21 mouse cellular contexts compared by ENCODE assay signal in the genomic region with DNA sequence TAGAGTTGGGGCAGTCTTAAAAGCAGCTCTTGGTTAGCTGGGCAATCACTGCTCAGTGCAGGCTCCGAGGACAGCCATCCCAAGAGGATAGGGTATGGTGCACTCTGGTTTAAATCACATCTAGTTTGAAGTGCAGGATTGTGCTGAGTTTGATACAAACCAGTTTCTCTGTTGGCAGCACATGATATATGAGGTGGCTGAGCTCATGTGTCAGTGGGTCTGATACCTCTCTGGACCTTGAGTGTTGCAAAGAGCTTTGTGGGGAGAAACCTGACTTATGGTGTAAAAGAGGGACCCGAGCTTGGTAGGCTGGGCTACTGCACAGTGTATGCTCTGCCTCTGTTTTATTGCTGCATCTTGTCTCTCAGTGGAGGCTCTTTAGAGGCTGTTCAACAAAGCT. TPM values are rescaled to one million over a fixed set of nuclear protein-coding genes. Genes with fewer than 3 reads are reported as not detected.
"Had no signal": no experiment of that assay in that cellular context is flagged by ENCODE, and none has a peak within 500 bp of the region (broad histone marks: within the 10 kb centered on the region; RNA-seq: fewer than 3 reads in every experiment).

No protein-coding gene starts in this region.

- H3K4me3 ChIP-seq: kidney, embryonic 15.5 days; left cerebral cortex, adult 2 months; limb, embryonic 13.5 days; liver, embryonic 13.5 days; midbrain, embryonic 12.5 days; midbrain, embryonic 15.5 days; neural tube, embryonic 13.5 days had no signal

- H3K4me1 ChIP-seq: liver, embryonic 13.5 days had no signal

- H3K9me3 ChIP-seq: kidney, embryonic 15.5 days; limb, embryonic 13.5 days; liver, embryonic 13.5 days; midbrain, embryonic 12.5 days; midbrain, embryonic 15.5 days; neural tube, embryonic 13.5 days had no signal

- H3K4me2 ChIP-seq: kidney, embryonic 15.5 days; limb, embryonic 13.5 days; liver, embryonic 13.5 days; midbrain, embryonic 12.5 days; midbrain, embryonic 15.5 days; neural tube, embryonic 13.5 days had no signal

- H3K27ac ChIP-seq: kidney, embryonic 15.5 days; left cerebral cortex, adult 2 months; limb, embryonic 13.5 days; liver, embryonic 13.5 days; midbrain, embryonic 12.5 days; midbrain, embryonic 15.5 days; neural tube, embryonic 13.5 days had no signal

- DNase-seq: kidney, adult 8-10 months; kidney, postnatal 10 days; kidney, postnatal 36 days; layer of hippocampus, postnatal 36 days; liver; liver, embryonic 13.5 days; lung, adult 2 months; lung, postnatal 14 days; lung, postnatal 4 days; retina, postnatal 1 day; right cerebral cortex, postnatal 25 days; spleen, adult 18-20 months; thymus, adult 2 months; thymus, postnatal 14 days; thymus, postnatal 4 days had no signal

- ATAC-seq: midbrain, embryonic 15.5 days had no signal

- H3K27me3 ChIP-seq: liver, embryonic 13.5 days had no signal

- H3K9ac ChIP-seq: kidney, embryonic 15.5 days; limb, embryonic 13.5 days; liver, embryonic 13.5 days; midbrain, embryonic 12.5 days; midbrain, embryonic 15.5 days; neural tube, embryonic 13.5 days had no signal

- H3K36me3 ChIP-seq: kidney, embryonic 15.5 days; limb, embryonic 13.5 days; liver, embryonic 13.5 days; midbrain, embryonic 12.5 days; midbrain, embryonic 15.5 days; neural tube, embryonic 13.5 days had no signal

RNA-seq across cellular contexts. Expression of a gene that starts 49.7 kb away (rescaled TPM):
- polyA plus RNA-seq: midbrain, embryonic 12.5 days; neural tube, embryonic 13.5 days had no signal
